Mouse (Mus musculus) intestine, postnatal 0 days (tissue): ENCODE measurements at regions not wholly inside any gene's neighbourhood (a gene's known extent, or its start where the extent isn't known, plus 50 kb on each side); places are given as distances from the start of the nearest gene placed in this dataset.

Source experiments
- ATAC-seq: fragments of 200-750 bp; cut with Nextera tagmentation; 2 replicates; pipeline ENCODE4 v1.8.0; 2017; ENCODE audit warnings: mild to moderate bottlenecking, moderate TSS enrichment, moderate library complexity
- H3K27ac ChIP-seq: fragments of 300-500 bp; sonication (generic); 2 replicates; pipeline ENCODE4 v1.5.1; 2014; ENCODE audit warnings: mild to moderate bottlenecking, low read depth, low read length, moderate library complexity
- H3K27me3 ChIP-seq: fragments of 300-500 bp; sonication (generic); replicated peaks from 2 replicates; pipeline ENCODE4 v1.6.1; 2014; ENCODE audit warnings: low read length, mixed read lengths; ENCODE audit not compliant: control insufficient read depth, insufficient read depth
- H3K36me3 ChIP-seq: fragments of 300-500 bp; sonication (generic); 2 replicates; pipeline ENCODE4 v1.6.1; 2014; ENCODE audit warnings: mild to moderate bottlenecking, moderate library complexity; ENCODE audit not compliant: control insufficient read depth, insufficient read depth
- H3K4me1 ChIP-seq: fragments of 300-500 bp; sonication (generic); replicated peaks from 2 replicates; pipeline ENCODE4 v1.6.1; 2014; ENCODE audit warnings: antibody characterized with exemption, low read length, mixed read lengths; ENCODE audit not compliant: control insufficient read depth, insufficient read depth
- H3K4me2 ChIP-seq: fragments of 300-500 bp; sonication (generic); replicated peaks from 2 replicates; pipeline ENCODE4 v1.6.1; 2014; ENCODE audit warnings: low read depth, mild to moderate bottlenecking, moderate library complexity
- H3K4me3 ChIP-seq: fragments of 300-500 bp; sonication (generic); 2 replicates; pipeline ENCODE4 v1.5.1; 2014; ENCODE audit warnings: low read depth, low read length
- H3K9ac ChIP-seq: fragments of 300-500 bp; sonication (generic); 2 replicates; pipeline ENCODE4 v1.6.1; 2014; ENCODE audit warnings: mild to moderate bottlenecking, low read depth, low read length
- H3K9me3 ChIP-seq: fragments of 300-500 bp; sonication (generic); 2 replicates; pipeline ENCODE4 v1.6.1; 2016; ENCODE audit warnings: mixed run types; ENCODE audit not compliant: control insufficient read depth
- CTCF ChIP-seq: sonication (generic); IDR thresholded peaks from 2 replicates; pipeline ENCODE4 v1.5.1; 2016; ENCODE audit warnings: low read depth, mild to moderate bottlenecking, control low read depth, antibody characterized with exemption, moderate library complexity
- WGBS: fragments of 180-500 bp; shearing (Covaris S2); extraction: QIAGEN DNeasy Blood & Tissue Kit; methylation state at CpG from one replicate; pipeline ENCODE4 v1.1.7; 2014; 5-methylcytosine and 5-hydroxymethylcytosine counted together

DNA sequence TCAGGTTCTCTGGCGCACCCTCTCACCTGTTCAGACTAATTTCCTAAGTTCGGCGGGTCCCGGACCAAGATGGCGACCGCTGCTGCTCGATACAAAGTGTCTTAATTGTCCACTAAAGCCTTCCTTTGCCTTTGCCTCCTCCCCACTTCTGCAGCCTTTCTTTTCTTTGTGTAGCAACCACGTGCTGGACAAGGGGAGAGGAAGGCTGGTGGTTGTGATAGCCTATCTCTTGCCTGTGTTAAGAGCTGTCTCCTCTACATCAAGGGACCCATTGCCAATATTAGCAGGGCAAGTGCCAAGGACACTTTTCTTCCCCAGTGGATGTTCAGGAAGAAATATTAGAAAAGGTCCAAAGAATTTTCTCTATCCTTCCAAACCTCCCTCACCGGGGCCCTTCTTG lies 69.8 kb upstream of the Fam180a start:
- Histone ChIP-seq H3K36me3 (no peaks in the 10 kb centered on the region), H3K4me3 (no peak overlapping the region), H3K4me2 (no peak overlapping the region), H3K4me1 (no peaks in the 10 kb centered on the region), H3K9me3 (no peaks in the 10 kb centered on the region), H3K9ac (no peak overlapping the region), H3K27ac (no peak overlapping the region), H3K27me3 (no peaks in the 10 kb centered on the region)
- no peak for TF ChIP-seq CTCF
- no peak for ATAC-seq
- WGBS = 98% methylated on average over 8 of the region's 9 CpGs

DNA sequence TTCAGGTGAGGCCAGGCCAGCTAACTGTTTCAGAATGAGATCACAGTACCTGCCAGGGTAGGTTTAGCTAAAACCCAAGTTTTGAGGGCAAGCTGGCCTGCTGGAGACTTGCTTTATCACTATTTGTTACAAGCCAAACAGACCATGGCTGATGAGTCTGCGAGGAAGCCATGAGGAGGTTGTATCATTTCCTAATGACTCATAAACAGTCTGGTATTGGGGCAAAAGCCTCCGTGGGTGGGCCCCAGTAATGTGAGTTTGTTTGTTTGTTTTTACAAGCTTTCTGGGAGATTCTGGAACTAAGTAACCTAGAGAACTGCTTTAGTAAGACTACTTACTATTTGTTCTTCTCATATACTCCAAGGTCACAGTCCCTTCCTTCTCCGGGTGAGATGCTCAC lies 62.9 kb upstream of the Fam180a start:
- no peaks in the 10 kb centered on the region for H3K36me3 ChIP-seq
- H3K27ac ChIP-seq = no peak overlapping the region
- 51% methylated on average over 3 of the region's 3 CpGs for WGBS
- no peak overlapping the region for H3K4me2 ChIP-seq
- no peak overlapping the region for H3K4me3 ChIP-seq
- no peak for ATAC-seq
- no peak for TF ChIP-seq CTCF
- no peak overlapping the region for H3K9ac ChIP-seq
- H3K27me3 ChIP-seq = no peaks in the 10 kb centered on the region
- no peaks in the 10 kb centered on the region for H3K4me1 ChIP-seq
- H3K9me3 ChIP-seq = no peaks in the 10 kb centered on the region

DNA sequence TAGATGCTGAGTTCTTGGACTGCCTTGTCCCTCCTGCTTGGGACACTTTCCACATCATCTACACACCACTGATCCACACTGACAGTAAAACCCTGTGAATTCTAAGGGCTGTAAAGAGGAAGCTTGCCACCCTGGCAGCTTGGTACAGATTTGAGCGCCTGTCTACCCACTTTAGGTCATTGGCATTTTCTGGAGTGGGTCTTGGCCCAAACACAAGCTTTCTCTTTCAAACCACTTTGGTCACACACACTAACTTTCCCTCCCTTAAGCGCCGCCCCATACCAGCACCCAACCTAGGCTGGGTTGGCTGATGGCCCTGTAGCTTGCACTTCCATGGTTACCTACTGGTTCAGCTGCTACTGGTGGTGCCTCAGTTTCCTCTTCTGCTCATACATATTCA lies 55.6 kb upstream of the Fam180a start:
- no peak overlapping the region for H3K9ac ChIP-seq
- no peaks in the 10 kb centered on the region for H3K27me3 ChIP-seq
- H3K9me3 ChIP-seq = no peaks in the 10 kb centered on the region
- H3K36me3 ChIP-seq = no peaks in the 10 kb centered on the region
- no peak overlapping the region for H3K4me3 ChIP-seq
- 87% methylated on average over 3 of the region's 3 CpGs for WGBS
- TF ChIP-seq CTCF = no peak
- ATAC-seq = no peak
- no peak overlapping the region for H3K4me2 ChIP-seq
- H3K4me1 ChIP-seq = no peaks in the 10 kb centered on the region
- no peak overlapping the region for H3K27ac ChIP-seq

DNA sequence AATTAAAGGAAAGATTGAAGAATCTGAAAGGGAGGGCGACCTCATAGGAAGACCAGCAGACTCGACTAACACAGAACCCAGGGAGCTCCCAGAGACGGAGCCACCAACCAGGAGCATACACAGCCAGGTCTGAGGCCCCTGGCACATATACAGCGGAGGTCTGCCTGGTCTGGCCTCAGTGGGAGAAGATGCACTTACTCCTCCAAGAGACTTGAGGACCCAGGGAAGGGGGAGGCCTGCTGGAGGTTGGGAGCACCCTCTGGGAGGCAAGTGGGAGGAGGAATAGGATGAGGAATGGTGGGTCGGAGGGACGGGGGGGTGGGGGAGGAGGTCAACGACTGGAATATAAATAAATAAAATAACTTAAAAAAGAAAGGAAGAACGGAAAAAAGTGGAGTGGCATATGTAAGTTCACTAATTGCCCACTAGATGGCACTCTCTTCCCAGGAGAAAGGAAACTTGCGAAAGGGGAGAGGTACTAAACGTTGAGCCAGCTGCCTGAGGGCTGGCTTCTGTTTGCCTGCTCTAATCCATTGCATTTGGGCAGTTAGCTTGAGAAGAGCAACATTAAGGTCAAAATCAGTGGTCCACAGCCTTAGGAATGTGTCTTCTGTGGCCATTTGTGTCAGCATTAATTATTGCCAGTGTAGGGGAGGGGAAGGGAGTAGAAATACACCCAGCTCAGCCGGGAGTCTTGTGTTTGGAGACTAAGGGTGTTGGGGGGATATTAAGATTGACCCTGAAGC lies 55.0 kb upstream of the Fam180a start:
- Histone ChIP-seq H3K36me3 (no peaks in the 10 kb centered on the region), H3K4me3 (peak overlapping the region; percentile 22)
- 20% methylated on average over 11 of the region's 11 CpGs for WGBS

DNA sequence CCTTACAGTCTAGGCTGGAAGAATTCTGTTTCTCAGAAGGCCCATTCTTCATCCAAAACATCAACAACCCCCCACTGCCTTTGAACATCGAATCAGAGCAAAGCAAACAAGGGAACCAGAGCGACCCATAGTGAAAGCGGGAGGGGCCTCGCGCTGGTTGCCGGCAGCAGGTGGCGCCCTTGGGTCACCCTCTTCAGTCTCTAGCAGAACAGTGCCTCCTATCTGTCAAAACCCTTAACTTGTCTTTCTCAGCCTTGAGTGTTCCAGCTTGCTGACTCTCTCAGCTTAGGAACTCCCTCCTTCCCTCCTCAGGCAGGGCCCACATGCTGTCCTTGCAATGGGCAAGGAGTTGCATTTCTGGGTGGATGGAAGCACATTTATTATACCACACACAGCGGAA lies 53.9 kb upstream of the Fam180a start:
- 11% methylated on average over 8 of the region's 8 CpGs for WGBS
- H3K4me3 ChIP-seq = 0 out of 2 replicates have a peak overlapping the region, but pooled peaks have one; percentile 17
- no peak overlapping the region for H3K27ac ChIP-seq
- TF ChIP-seq CTCF = peak; percentile 100
- H3K4me1 ChIP-seq = no peaks in the 10 kb centered on the region
- H3K27me3 ChIP-seq = no peaks in the 10 kb centered on the region
- H3K9ac ChIP-seq = no peak overlapping the region
- no peaks in the 10 kb centered on the region for H3K9me3 ChIP-seq
- H3K36me3 ChIP-seq = no peaks in the 10 kb centered on the region
- ATAC-seq = peak; percentile 68
- H3K4me2 ChIP-seq = peak overlapping the region; percentile 44

More for the DNA sequence above, 55.0 kb upstream of the Fam180a start:
- Histone ChIP-seq H3K27ac (no peak overlapping the region), H3K27me3 (no peaks in the 10 kb centered on the region), H3K4me2 (peak overlapping the region; percentile 60), H3K4me1 (no peaks in the 10 kb centered on the region), H3K9me3 (no peaks in the 10 kb centered on the region), H3K9ac (no peak overlapping the region)
- peak; percentile 92 for TF ChIP-seq CTCF
- ATAC-seq = no peak

DNA sequence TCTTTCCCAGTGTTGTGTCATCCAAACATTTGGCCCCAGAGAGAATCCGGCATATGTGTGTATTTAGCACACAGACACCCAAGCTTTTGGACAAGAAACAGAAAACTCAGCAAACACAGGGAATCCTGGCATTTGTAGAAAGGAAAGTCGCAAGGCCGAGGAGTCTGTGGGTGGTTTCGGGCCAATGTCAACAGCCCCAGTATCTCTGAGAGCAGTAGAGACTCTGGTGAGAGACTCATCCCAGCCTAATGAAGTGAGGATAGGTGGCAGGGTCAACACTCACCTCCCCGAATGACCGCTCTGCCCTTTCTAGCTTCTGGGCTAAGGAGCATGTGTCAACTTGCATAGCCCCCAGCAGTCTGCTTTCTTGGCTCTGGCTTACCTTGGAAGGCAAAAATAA lies 52.9 kb upstream of the Fam180a start:
- no peak overlapping the region for H3K9ac ChIP-seq
- no peak overlapping the region for H3K4me2 ChIP-seq
- no peaks in the 10 kb centered on the region for H3K27me3 ChIP-seq
- no peak overlapping the region for H3K4me3 ChIP-seq
- no peak for TF ChIP-seq CTCF
- WGBS = 92% methylated on average over 6 of the region's 6 CpGs
- no peak for ATAC-seq
- H3K36me3 ChIP-seq = no peaks in the 10 kb centered on the region
- no peaks in the 10 kb centered on the region for H3K4me1 ChIP-seq
- H3K27ac ChIP-seq = no peak overlapping the region
- no peaks in the 10 kb centered on the region for H3K9me3 ChIP-seq
